Mouse (Mus musculus) layer of hippocampus, adult 11-12 months (tissue): ENCODE results near the gene Celf2.
"Not testable (repeated sequence)": the region's sequence is repeated elsewhere in the genome, so short reads cannot be mapped to it uniquely, and the experiment has no call there.

Experiments
- DNase-seq: peaks from one replicate; pipeline ENCODE4 v3.0.0; 2022; ENCODE audit warnings: low spot score

Gene Celf2

GRCm38 (mm10) chr2:6593739-6594138 is 915.6 kb downstream of the Celf2 start:
- DNase-seq = no peak

- DNase-seq = no peak
Observed at GRCm38 (mm10) chr2:6586122-6586681, 923.2 kb downstream of the Celf2 start.

- no peak for DNase-seq
Observed at GRCm38 (mm10) chr2:6585069-6585754, 924.2 kb downstream of the Celf2 start.

DNA sequence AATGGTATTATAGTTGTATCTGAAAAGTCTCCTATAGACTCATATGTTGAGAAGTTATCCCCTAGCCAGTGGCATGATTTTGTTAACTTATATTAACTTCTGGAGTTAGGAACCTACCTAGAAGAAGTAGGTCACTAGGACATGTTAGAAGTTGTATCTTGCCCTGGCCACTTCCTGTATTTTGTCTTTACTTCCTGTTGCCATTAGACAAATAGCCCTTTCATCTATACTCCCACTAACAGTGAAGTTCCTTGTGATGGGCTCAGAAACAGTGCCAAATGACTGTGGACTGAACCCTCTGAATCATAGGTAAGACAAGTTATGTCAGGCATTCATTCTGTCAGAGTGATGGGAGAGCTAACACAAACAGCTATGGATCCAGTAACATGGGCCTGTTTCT is 926.7 kb downstream of the Celf2 start:
- DNase-seq = no peak

GRCm38 (mm10) chr2:6580066-6580465 is 929.3 kb downstream of the Celf2 start:
- no peak for DNase-seq

- not testable (repeated sequence) for DNase-seq
Observed at GRCm38 (mm10) chr2:6575316-6575715, 934.0 kb downstream of the Celf2 start.

DNA sequence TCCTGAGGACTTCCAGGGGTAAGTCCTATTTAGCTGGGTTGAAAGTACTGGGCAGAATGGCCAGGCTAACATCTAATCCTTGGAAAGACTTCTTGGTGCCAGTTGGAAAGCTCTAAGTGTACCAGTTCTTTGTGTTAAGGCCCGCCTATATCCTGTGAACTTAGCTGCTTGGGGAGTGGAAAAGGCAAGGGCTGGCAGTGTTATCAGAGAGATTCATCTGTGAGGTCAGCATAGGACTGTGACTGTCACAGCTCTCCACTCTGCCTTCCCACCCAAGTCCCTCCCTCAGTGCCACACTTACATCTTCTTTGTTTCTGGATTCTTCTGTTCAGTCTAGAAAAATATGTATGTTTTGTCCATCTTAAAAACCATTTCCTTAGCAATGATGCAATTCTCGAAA is 935.7 kb downstream of the Celf2 start:
- no peak for DNase-seq

DNA sequence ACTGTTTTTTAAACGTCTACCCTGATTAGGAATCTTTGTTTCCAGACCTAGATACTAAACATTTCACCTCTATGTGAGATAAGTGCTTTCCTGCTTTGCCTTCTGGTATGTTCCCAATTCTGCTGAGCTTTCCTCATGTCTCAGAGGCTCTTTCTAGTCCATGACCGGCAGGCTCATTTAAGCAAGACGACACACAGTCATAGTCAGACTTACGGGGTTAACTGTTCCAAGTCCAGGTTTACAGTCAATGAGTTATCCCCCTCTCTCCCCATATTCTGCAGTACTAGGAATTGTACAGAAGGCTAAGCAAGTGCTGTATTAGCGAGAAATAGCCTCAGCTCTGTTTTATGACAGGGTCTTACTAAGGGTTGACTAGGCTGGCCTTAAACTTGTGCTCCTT is 936.4 kb downstream of the Celf2 start:
- no peak for DNase-seq

DNA sequence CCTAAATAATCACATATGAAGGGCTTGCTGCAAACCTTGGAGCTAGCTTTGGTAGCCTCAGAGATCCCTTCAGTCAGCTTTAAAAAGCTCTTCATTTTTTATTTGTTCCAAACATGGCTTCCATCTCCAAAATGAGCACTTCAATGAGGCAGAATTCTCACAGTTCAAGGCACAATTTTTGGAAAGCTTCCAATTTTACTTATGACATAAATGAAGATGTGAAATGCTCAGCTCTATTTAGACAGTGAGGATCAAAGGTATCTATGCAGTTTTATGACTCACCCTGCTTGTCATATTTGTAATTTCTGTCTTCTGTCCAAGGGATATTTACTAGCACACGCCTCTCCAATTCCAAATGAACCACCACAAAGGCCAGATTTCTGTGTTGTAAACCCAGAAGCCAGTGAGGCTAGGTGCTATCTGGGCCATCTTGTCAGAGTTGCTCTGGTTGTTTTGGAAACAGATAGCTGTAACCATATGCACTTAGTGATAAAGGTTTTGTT is 940.3 kb downstream of the Celf2 start:
- DNase-seq = no peak

DNA sequence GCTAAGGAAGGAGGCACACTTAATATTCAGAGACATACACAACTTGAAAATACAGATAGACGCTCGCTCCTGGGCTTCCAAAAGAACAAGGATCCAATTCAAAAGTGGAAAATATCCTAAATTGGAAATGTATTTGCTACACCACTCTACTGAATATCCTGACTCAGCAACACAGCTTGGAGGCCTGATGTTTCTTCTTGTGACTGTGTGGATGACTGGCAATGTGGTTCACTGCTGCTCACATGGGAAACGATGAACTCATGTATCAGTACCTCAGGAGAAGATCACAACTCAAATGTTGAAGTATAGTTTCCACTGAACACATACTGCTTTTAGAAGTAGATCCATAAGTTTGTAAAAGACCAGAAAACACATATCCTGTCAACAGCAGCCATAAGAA is 944.2 kb downstream of the Celf2 start:
- no peak for DNase-seq

DNA sequence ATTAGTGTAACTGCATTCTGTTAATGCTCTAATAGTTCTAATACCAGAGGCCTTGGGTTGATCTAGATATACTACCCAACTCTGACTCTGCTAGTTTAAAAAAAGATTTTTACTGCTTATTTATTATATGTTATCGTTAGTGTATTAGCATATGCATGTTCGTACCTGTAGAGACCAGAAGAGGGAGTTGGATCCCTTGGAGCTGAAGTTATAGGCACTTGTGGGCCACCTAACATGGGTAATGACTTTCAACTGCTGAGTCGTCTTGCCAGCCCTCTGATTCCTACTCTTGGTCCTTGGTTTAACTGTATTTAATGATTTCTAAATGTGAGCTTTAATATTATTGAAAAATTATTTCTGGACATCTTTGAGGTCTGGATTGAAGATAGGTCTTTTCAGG is 948.0 kb downstream of the Celf2 start:
- no peak for DNase-seq

- no peak for DNase-seq
Observed at GRCm38 (mm10) chr2:6560802-6561201, 948.6 kb downstream of the Celf2 start.

- DNase-seq = no peak
Observed at GRCm38 (mm10) chr2:6559581-6559980, 949.8 kb downstream of the Celf2 start.

- no peak for DNase-seq
Observed at GRCm38 (mm10) chr2:6558303-6559254, 950.8 kb downstream of the Celf2 start.

DNA sequence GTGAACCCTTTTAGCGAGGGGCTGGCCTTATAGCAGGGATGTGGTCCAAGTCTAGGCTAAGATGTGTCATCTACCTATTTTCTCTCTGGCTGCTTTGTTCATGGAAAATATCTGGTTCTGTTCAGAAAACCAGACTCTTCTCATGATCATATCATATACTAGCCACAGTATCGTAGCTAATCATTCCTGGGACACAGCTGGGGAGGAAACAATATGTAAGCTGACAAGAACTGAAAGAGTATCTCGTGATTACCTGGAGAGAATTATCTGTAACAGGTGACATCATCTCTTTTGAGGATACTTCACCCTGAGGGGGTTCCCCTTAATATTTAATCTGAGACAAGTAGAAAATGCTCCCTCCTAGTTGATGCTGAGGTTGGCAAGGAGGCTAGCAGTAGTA is 951.6 kb downstream of the Celf2 start:
- DNase-seq = no peak

DNA sequence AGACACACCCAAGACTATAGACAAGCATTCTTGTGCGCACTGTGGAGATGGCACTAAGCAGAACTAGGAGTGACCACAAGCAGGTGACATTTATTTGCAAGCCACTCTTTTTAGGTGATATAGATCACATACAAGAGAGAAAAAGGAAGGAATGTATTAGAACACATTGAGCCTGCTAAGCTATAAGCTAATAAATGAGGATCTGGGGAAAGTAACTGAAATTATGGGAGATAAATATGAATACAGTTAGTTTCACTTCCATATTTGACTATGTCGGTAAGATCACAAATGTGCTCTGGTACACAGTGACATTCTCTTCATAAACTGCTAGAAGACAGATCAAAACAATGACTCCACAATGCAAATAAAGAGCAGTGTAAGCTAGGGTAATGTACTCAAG is 952.5 kb downstream of the Celf2 start:
- no peak for DNase-seq

DNA sequence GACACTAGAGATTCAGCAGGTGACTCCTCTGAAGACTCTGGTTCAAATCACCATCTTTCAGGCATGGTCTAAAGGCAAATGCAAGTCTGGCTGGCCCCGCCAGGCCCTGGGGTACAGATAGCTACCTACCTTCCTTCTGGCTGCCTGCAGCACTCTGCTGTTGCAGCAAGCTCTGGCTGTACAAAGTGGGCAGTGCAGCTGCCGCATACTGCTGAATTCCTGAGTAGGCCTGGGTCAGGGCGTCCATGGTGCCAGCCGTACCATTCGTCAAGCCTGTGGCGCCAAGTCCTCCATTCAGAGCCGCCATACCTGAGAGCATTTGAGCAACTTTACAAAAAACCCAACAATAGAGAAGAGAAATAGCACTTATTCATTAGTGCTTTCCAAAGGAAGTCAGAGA is 955.7 kb downstream of the Celf2 start:
- DNase-seq = no peak

- DNase-seq = no peak
Observed at GRCm38 (mm10) chr2:6549251-6549650, 960.1 kb downstream of the Celf2 start.

DNA sequence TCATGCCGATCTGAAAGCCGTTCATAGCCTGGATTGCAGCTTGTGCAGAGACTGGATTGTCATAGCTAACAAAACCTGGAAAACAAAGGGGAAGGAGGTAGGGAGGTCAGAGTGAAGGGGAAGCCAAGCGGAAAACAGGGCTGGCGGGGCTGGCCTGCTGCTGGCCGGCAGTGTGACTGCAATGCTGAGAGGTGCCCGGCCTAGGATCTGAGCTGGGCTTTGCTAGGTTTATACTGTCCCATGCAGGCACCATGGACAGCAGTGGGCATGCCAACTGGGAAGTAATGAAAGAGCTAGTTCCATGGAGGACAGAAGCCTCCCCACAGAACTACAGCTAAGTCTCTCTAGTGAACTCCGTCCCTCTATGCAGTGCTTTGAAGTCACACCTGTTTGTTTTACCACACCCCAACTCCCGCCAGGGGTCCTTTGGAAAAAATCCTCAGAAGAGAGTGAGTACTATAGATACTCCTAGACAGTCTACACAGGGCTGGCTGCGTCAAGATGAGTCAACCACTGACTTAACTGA is 962.2 kb downstream of the Celf2 start:
- DNase-seq = no peak

- no peak for DNase-seq
Observed at GRCm38 (mm10) chr2:6546462-6547138, 962.8 kb downstream of the Celf2 start.

DNA sequence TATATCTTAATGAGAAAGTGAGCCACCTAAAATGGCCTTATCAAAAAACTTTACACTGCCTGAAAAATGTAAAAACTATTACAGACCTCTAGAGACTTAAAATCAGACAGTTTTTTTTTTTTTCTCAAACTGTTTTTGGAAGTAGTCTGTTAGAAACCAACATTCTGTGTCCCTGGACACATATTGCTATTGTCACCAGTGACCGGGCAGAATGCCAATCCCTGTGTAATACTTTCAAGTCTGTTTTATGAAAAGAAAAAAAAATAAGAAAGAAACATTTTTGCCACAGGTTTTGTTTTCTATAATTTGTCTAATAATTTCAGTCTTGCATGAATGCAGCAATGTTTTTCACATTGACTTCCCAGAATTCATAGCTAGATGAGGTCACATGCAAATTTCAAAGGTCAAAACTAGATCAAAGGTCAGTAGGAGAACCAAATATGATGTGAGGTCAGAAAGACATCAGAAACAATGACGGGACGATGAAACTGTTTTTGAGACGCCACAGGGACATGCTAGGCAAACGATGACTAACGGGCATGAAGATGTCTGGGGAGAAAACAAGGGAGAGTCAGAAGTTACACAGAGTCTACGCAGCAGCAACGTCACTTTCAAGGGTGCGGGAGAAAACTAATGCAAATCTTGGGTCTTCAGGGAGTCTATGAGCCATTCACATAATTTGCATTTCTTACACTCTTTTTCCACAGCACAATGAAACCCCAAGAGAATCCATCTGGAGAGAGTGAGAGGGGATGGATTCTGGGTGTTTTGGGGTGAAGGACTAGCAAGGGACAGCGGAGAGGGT is 964.0 kb downstream of the Celf2 start:
- no peak for DNase-seq
